Mouse (Mus musculus) left cerebral cortex, adult 11 months (tissue): Measurements from ENCODE around the gene Sh3bp5.
"Not testable (repeated sequence)": the region's sequence is repeated elsewhere in the genome, so short reads cannot be mapped to it uniquely, and the experiment has no call there.

Experiments used
- DNase-seq: peaks from one replicate; pipeline ENCODE4 v3.0.0; 2022; ENCODE audit warnings: low spot score

Gene Sh3bp5

GRCm38 (mm10) chr14:31435930-31436693, at the start of gene Sh3bp5:
Gene Sh3bp5 (minus strand): TSS chr14:31436078.
- peak; percentile 87 for DNase-seq

- DNase-seq, result no peak
Observed at GRCm38 (mm10) chr14:31482417-31482816, 46.5 kb upstream of the Sh3bp5 start.

- no peak for DNase-seq
Observed at GRCm38 (mm10) chr14:31473297-31473696, 37.4 kb upstream of the Sh3bp5 start.

GRCm38 (mm10) chr14:31472451-31473061, 36.7 kb upstream of the Sh3bp5 start:
- peak; percentile 41 for DNase-seq

GRCm38 (mm10) chr14:31469711-31470110, 33.8 kb upstream of the Sh3bp5 start:
- no peak for DNase-seq

- no peak for DNase-seq
Observed at GRCm38 (mm10) chr14:31464176-31464575, 28.3 kb upstream of the Sh3bp5 start.

- DNase-seq, result no peak
Observed at GRCm38 (mm10) chr14:31462886-31463285, 27.0 kb upstream of the Sh3bp5 start.

GRCm38 (mm10) chr14:31462226-31462625, 26.3 kb upstream of the Sh3bp5 start:
- not testable (repeated sequence) for DNase-seq

- no peak for DNase-seq
Observed at GRCm38 (mm10) chr14:31458006-31458405, 22.1 kb upstream of the Sh3bp5 start.

GRCm38 (mm10) chr14:31456064-31456721, 20.3 kb upstream of the Sh3bp5 start:
- DNase-seq, result no peak

GRCm38 (mm10) chr14:31454849-31455566, 19.1 kb upstream of the Sh3bp5 start:
- no peak for DNase-seq

- not testable (repeated sequence) for DNase-seq
Observed at GRCm38 (mm10) chr14:31453946-31454345, 18.1 kb upstream of the Sh3bp5 start.

- no peak for DNase-seq
Observed at GRCm38 (mm10) chr14:31448994-31449393, 13.1 kb upstream of the Sh3bp5 start.

- no peak for DNase-seq
Observed at GRCm38 (mm10) chr14:31443616-31444015, 7.7 kb upstream of the Sh3bp5 start.

- DNase-seq, result no peak
Observed at GRCm38 (mm10) chr14:31440725-31441124, 4.8 kb upstream of the Sh3bp5 start.

- no peak for DNase-seq
Observed at GRCm38 (mm10) chr14:31440230-31440629, 4.4 kb upstream of the Sh3bp5 start.

GRCm38 (mm10) chr14:31439279-31439678, 3.4 kb upstream of the Sh3bp5 start:
- no peak for DNase-seq

- no peak for DNase-seq
Observed at GRCm38 (mm10) chr14:31437826-31438529, 2.1 kb upstream of the Sh3bp5 start.

- no peak for DNase-seq
Observed at GRCm38 (mm10) chr14:31435018-31435915, 611 bp downstream of the Sh3bp5 start.

- no peak for DNase-seq
Observed at GRCm38 (mm10) chr14:31434426-31434825, 1.5 kb downstream of the Sh3bp5 start.
